Mouse (Mus musculus) common myeloid progenitor, adult 5-6 weeks (primary cell): ENCODE measurements at regions not wholly inside any gene's neighbourhood (a gene's known extent, or its start where the extent isn't known, plus 50 kb on each side); places are given as distances from the start of the nearest gene placed in this dataset.

Experiments used
- ATAC-seq: replicated peaks from 2 replicates; pipeline ENCODE4 v1.8.0; 2016; ENCODE audit warnings: low read depth, mild to moderate bottlenecking, moderate TSS enrichment, inconsistent platforms; ENCODE audit not compliant: poor library complexity, severe bottlenecking

DNA sequence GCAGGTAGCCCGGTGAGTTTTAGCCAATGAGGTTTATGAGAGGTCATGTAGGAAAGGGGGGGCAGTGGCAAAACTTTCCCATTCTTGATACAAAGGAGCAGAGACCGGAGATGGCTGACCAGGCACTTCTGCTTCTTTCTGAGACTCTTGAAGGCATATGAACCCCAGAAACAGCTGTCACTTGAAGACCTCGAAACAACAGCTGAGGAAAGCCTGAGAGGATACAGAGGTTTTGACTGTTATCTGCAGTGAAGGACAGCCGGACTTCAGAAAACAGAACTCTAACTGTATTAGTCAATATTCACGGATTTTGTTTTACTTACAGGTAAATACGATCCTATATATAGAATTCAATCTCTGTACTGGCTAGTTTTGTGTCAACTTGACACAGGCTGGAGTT is 50.0 kb upstream of the Tiparp start:
- no peak for ATAC-seq

DNA sequence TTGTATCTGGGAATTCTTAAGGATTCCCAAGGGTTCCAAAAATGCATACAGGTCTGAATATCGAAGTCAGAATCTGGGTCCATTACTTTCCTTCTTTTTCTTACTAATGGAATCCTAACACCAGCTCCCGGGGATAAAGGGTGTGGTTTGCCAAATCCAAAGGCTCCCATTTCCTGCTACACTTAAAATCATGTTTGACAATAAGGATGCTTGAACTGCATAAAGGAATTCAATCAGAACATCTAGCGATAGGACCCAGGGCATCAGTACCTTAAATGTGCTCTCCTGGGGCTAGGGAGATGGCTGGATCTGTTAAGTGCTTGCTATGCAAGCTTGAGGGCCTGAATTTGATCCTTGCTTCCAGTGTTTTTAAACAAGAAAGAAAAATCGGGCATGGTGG is 51.1 kb upstream of the Tiparp start:
- no peak for ATAC-seq

DNA sequence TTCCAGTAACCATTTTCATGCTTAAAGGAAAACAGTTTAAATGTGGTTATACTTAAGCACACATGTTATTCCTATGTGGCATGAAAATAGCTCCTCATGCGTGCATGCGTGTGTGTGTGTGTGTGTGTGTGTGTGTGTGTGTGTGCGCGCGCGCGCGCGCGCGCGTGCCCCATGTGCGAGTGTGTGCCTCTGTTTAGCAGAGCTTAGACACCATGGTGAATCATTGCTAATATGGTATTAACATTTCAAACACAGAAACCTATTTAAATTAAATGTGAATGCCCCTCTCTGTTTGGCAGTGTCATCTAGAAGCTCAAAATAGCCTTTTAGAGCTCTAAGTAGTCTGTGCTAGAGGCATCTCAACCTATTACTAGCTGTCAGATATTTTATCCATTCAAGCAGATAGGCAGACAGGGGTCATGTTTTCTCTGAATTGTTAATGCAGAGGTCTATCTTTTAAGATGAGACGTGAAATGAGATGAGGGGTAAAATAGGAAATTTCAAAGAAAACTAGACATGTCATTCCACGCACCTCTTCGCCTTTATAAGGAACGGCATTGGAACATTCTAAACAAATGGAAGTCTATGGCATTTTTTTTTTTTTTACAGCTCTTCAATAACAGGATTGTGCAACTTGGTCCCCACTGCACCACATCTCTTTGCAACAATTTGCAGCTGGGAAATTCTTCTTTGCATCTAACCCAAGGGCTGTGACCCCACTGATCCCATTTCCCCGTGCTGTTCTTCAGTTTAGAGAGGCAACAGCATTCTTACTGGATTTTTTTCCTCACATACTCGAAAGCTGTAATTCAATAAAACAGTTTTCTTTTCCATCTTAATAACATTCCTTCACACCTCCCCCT is 51.9 kb upstream of the Tiparp start:
- ATAC-seq: no peak

DNA sequence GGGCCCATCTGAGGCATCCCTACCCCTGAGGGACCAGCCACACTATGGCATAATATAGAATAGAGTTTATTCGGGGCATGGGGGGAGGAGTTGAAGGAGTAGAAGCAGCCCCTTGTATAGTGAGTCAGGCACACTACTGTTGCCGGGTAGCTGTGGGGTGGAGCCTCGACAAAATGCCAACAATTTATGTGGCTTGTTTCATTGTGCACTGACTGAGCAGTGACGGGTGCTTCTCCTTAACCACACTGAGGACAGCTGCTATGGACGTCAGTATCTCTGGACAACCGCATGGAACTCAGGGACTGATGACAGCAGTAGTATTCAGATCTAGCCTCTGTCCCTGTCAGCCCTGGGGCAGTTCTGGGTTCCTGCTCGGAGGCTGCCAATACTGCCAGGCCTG is 53.6 kb upstream of the Tiparp start:
- no peak for ATAC-seq

DNA sequence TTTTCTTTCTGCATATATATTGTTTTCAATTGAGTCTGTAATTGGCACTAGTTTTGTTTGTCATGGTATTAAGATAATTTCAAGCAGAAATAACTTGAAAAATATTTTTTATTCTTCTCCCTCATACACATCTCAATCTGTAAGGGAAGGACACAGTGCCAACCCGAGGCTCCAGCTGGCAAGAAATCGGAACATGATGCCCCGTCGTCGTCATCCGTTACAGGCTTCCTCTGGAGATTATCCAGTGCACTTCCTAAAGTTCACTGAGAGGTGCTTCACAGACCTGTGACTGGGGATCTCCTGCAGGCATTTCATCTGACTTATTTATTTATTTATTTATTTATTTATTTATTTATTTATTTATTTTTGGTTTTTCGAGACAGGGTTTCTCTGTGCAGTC is 56.4 kb upstream of the Tiparp start:
- no peak for ATAC-seq

DNA sequence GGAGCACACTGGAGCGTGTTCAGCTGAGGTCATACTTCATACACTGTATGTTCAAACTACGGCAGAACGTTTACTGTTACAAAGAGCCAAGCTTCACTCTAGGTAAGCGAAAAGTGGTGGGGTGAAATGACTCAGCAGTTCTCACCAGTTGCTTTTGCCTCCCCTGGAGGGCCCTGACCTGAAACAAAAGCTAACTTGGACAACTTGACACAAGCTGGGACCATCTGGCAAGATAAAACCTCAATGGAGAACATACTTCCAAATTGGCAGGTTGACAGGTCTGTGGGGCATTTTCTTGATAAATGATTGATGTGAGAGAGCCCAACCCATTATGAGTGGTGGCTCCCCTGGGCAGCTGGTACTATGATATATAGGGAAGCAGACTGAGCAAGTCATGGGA is 59.0 kb upstream of the Tiparp start:
- ATAC-seq: peak; percentile 68

DNA sequence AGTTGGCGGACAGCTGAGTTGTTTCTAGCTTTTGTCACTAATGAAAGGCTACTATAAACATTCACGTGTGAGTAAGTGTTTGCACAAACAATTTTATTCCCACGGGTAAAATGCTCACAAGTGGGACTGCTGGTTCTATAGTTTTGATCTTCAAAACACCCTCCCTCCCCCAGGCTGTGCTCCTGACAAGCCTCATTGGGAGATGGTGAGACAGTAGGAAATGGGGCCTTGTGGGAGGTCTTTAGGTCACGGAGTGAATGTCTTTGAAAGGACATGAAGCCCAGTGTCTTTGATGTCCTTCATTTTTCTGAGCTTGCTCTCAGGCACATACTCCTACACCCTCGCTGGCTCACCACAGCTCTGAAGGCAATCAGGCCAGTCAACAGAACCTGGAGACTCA is 63.4 kb upstream of the Tiparp start:
- no peak for ATAC-seq

DNA sequence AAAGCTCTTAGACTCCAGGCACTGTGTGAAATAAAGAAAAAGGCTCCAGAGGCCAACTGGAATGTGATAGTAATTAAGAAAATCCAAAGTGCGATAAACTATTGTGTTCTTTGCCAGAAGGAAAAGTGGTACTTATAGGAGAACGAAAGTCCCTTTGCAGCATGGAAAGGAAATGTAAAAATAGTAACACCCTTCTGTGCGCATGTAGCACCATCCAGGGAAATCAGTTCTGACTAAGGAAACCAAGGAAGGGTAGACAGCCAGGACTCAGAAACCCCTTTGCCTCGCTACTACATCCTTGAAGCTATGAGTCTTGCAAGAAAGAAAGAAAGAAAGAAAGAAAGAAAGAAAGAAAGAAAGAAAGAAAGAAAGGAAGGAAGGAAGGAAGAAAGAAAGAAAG is 67.3 kb upstream of the Tiparp start:
- ATAC-seq: no peak

DNA sequence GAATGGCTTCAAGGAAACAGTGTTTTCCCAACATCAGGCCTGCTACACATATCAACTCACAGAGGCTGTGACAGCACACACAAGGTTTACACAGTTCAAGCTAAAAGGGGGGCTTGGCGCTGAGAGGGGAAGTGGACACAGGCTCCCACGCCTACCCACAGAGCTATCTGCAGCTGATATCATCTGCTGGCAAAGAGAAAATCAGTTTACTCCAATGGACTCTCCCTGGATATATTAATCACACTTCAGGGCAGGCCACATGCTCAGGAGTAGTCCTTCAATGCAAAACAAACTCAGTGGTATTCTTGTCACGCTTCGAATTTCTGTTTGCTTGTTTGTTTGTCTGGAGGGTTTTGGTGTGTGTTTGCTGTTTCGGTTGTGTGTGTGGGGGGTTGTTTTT is 67.3 kb upstream of the Ssr3 start:
- no peak for ATAC-seq

DNA sequence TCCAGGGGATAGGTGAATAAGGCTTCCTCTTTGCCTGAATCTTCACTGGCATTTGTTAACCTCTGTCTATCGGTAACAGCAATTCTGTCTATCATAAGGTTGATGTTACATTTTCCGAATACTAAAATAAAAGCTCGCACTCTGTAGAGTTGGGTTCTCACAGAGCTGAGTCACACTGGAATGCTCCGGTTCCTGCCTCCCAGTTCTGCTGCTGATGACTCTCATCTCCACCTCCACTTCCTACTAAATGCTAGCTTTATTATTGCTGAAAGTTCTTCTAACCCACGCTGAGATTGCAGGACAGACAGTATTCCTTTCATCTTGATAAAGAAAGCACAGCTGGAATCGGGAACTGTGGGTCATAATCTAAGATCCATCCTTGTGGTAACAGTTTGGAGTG is 65.5 kb upstream of the Ssr3 start:
- ATAC-seq: no peak

DNA sequence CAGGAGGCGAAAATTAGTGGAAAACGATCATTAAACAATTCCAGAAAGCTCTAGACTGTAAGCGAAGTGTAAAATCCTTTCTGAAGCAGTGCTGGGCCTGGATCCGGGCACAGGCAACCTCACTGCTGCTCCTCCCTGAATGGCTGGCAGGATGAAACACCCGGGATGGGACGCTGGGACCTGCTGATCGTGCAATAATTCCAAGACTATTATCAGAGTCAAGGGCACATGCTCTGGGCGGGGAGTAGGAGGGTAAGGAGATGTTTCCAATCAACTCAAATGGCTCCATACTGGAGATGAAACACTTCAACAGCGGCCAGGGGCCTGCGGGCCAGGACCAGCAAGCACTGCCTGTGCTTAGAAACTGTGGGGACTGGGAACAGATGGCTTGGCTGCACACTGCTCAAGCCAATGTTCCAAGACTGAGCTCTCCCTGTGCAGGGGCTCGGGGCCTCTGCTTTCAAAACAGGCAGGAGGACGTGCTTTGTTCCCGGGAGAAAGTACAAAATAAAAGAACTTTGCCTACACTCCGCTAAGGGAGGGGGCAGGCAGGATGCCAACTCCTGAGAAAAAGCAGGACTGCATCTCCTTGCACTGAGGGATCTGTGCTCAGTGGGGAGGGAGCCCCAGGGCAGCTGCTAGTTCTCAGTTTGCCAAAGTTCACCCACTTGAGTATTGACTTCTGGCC is 63.3 kb upstream of the Ssr3 start:
- ATAC-seq: no peak

DNA sequence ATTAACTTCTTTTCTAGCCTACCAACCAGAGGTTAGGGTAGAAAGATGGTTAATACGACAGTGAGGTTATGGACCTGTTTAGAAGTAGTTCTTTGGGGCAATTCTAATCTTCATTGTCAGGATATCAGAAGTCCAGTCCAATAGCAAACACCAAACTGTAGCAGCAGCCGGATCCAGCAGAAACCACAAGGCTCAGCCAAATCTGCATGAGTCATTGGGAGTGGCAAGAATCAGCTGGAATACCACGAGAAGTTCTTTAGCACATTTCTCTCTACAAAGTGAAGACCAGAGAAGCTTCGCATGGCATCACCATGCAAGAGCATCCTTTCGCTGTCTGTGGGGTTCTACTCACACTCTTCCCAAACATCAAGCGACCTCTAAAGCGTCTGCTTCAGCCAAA is 61.9 kb upstream of the Ssr3 start:
- no peak for ATAC-seq

DNA sequence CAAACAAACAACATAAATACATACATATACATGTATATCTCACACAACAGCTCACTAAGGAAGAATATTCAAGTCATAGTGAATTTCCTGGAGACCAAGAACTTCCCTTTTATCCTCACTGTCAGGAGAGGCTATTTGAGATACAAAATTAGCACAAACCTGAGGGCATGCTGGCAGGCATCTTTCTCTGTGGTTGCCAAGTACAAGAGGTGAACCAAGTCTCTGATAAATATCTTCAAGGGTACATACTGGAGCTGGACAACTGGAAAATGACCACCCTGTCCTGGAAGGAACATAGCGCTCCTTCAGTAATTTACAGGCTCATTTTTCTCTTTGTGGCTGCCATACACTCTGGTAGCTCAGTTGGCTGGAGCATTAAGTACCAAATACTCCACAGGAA is 56.8 kb upstream of the Ssr3 start:
- no peak for ATAC-seq

DNA sequence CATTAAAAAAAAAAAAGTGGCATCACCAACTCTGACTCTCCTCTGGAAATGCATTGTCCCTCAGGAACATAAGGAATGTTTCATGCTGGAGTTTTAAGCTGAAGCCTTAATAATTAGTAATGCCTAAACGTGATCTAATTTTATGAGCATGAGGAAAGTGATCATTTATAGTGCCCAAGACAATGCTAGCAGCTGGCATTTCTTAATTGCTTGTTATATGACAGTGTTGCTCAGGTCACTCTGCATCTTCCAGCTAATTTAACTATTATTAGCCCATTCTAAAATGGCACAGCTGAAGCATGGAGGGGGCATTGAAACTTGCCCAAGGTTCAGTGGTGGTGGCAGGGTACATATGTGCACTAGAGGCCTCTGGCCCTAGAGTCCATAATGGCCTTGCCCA is 51.3 kb upstream of the Ssr3 start:
- ATAC-seq: no peak

DNA sequence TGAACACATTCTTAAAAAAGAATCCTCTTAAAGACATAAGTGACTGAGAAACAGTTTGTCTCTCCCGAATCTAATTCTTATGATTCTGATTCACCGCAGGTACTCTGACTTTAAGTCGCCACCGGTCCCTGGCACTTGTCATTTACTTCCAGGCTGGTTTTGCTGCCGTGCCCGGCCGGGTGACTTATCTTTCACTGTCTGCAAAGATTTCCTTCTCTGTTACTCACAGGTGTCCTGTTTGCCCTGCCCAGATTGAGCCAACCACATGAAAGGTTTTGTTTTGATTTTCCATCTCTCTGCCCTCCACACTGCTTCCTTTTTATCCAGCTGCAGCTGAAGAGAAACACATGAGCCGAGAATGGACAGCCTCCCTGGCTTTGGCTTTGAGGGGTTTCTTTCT is 50.5 kb upstream of the Ssr3 start:
- ATAC-seq: no peak

DNA sequence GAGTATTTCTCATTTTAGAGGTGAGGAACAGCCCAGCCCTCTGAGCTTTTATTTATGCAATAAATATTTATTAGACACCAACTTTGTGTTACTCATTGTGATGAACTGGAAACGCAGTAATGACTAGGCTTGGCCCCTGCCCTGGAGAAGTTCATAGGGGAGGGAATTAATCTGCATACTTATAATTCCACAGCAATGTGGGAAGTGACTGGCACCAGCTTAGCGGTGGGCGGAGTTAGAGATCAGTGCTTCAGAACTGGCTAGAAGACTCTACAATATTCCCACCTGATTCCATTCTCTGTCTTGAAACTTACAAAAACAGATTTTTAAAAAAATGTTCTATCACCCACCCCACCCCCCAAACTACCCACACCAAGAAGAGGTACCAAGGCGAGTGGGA is 49.8 kb upstream of the Ssr3 start:
- no peak for ATAC-seq
